Mouse (Mus musculus) right cerebral cortex, postnatal 14 days (tissue): ENCODE measurements around the gene Rack1.
"Not testable (repeated sequence)": the region's sequence is repeated elsewhere in the genome, so short reads cannot be mapped to it uniquely, and the experiment has no call there.

Experiments used
- DNase-seq: peaks from one replicate; pipeline ENCODE4 v3.0.0; 2022

Gene Rack1

DNA sequence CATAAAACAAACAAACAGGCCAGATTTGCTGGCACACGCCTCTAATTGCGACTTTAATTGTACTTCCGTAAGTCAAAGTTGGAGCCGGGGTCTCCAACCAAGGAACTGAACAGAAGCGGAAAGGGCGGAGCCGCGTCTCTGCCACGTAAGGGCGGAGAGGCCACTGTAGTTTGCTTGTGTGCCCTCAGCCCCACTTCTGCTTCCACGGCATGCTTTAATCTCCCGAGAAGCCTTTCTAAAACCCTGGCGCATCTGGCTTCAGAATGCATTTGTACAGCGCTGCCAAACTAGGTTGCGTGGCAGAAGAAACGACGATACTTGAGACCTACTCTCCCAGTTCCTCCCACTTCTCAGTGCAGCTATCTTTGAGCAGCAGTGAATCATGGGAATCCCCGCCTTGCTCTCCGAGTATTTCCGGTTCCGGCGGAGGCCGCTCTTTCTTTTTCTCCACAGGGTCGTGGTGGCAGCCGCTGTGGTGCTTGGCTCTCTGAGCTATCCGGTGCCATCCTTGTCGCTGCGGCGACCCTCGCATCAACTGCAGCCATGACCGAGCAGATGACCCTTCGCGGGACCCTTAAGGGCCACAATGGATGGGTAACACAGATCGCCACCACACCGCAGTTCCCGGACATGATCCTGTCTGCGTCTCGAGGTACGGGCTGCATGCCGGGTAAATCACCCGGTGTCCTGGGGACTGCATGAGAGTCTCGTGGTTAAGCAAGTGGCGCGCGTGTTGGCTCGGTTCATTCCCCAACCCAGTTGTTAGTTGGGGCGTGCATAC lies at the start of gene Rack1:
Rack1 (plus strand) TSS at position 412 of the 781 bp plus-strand sequence.
- peak; percentile 78 for DNase-seq

DNA sequence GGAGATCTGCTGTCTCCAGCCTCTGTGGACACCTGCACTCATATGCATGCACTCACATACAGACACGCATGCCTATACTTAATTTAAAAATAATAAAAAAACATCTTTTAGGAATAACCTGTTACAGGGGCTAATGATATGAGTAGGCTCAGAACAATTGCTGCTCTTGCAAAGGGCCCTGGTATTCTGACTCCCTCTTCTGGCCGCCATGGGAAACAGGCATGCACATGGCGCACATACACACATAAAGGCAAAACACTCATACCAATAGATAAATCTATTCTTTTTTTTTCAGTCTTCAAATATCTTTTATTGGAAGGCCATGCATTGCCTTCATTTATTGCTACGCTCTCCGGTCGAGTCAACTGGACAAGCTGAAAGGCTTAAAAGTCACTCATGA lies 49.7 kb upstream of the Rack1 start:
- DNase-seq: no peak

DNA sequence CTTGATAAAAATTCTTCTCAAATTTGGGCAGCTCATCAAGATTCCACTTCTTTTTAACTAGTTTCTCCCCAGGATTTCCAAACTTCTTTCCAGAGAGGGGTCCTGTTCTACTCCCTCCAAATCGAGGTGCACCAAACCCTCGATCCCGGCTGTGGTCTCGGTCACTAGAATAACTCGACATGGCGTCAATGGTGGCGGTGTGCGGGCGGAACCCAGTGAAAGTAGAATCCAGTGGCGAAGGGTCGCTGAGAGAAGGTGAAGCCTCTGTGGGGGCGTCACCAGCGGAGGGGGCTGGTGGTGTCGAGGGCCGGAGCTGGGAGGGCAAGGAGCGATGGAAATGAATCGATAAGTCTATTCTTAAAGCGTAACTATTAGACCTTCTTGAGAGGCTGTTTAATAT lies 46.6 kb upstream of the Rack1 start:
- not testable (repeated sequence) for DNase-seq

DNA sequence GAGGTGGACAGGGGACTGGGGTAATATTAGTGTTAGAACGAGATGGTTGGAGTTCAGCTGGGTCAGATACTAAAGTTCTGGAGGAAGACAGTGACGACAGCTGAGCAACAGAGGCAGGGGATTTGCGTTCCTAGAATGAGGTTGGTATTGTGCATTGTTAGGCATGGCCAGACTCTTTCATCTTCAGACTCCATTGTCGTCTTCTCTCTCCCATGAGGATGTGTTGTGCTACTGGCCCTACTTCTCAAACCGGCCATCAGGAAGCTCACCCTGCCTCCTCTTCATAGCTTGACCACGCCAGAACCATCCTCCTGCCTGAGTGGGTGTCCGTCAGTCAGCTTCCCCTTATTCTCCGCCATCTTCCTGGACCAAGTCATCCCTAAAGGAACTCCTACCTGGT lies 41.1 kb upstream of the Rack1 start:
- DNase-seq: no peak

DNA sequence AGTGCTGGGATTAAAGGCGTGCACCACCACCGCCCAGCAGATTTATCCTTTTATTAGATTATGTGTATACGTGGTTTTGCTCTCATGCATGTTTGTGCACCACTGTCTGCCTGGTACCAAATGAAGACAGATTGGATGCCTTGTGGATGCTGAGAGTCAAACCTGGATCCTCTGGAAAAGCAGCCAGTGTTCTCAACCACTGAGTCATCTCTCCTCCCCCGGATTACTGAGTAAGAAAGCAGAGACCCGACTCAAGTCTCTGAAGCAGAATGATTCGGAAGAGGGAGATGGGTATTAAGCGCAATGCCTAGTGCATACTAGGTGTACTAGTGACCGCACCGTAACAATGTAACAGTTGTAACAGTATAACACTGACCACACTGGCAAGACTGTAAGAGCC lies 36.0 kb upstream of the Rack1 start:
- no peak for DNase-seq

DNA sequence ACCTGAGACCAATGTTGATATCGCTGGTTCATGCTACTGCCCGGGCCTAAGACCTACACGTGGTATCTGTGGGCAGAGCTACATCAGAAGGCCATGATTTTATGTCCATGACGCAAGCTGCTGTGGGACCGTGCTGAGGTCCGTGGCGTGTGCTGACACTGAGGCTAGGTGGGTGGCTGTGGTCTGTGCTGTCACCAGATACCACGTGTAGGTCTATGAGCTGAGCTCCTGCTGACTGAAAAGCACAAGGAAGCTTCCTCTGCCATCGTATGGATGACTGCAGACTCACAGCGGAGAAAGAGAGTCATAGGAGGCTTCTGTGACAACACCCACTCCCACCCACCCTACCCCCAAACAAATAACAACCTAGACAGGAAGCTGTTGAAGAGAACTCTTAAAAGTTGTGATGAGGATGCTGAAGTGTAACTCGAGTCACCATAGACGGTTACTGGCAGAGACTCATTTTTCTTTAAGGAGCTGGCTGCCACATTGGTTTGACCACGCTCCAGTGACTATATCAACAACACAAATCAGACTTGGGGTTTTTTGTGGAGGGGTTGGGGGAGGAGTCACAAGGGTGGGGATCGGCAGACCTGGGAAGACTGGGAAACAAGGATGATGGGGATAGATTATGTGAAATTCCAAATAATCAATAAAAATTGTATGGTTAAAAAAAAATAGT lies 32.8 kb upstream of the Rack1 start:
- DNase-seq: no peak

DNA sequence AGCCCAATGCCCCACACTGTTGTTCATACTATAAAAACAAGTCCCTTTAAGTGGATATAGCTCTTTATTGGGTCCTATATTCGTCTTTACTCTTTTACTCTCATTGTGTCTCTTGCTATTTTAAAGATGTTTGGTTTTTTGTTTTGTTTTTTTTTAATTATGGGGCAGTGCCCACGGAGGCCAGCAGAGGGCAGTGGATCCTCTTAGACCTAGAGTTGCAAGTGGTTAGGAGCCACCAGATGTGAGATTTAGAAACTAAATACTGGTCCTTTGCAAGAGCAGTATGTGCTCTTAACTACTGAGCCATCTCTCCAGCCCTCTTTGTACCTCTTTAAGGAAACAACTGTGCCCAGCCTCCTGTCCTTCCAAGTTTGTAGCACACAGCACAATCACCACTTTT lies 28.4 kb upstream of the Rack1 start:
- no peak for DNase-seq

DNA sequence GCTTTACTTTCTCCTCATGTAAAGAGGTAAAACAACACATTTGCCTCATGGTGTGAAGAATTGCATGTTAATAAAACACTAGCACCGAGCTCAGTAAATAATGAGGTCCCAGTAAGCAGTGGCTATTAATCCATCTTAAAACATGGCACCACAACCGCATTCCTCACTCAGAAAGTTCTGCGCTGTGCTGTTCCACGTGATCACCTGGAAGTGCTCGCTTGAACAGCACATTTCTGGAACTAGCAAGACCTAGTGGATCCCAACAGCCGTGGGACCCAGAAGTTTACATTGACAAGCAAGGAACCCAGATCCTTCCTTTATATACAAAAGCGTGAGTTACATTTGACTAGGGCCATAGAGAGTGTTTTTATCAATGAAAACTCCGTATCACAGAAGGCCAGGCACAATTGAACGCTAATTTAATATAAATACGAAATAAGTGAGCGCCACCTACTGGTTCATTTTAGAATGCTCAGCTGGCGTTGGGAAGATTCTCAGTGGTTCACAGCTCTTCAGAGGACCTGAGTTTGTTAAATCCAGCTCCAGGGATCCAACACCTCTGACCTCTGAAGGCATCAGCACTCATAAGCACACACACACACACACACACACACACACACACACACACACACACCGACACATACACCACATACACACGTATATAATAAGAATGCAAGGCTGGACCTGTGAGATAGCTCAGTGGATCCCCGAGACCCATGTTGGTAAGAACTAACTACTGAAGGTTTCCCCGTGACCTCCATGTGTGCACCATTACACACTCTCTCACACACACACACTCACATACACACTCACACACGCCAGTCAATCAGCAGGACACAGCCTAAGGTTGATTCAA lies 25.5 kb upstream of the Rack1 start:
- DNase-seq: peak; percentile 58

DNA sequence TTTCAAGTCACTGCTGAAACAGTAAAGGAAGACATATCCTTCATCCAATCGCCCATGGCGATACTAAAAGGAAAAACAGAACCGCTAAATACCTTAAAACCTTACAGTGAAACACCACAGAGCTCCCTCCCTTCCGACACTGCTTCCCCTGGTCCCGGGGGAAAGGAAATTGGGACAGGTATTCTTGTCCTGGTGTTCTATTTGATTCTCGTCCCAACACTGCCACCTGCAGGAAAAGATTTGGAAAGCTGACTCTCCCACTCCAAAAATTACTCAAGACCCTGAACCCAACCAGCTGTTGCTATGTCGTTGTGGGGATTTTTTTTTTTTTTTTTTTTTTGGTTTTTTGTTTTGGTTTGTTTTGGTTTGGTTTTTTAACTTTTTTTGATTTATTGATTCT lies 24.6 kb upstream of the Rack1 start:
- peak; percentile 50 for DNase-seq

DNA sequence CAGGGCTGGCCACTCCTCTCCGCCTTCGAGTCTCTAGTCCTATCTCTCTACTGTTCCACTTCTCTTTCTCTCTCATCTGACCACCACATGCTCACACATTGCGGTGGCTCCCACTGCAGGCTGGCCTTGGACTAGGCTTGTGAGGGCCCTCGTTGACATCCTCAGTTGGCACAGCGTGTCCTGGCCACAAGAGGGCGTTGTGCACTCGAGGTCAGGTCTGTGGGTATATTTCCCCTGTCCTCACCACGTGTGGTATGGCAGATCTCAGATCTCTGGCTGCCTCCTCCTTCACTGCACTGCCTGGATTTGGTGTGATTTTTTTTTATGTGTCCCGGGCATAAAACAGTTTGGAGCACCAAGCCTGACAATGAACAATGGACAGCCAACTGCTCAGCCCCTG lies 23.5 kb upstream of the Rack1 start:
- DNase-seq: no peak

DNA sequence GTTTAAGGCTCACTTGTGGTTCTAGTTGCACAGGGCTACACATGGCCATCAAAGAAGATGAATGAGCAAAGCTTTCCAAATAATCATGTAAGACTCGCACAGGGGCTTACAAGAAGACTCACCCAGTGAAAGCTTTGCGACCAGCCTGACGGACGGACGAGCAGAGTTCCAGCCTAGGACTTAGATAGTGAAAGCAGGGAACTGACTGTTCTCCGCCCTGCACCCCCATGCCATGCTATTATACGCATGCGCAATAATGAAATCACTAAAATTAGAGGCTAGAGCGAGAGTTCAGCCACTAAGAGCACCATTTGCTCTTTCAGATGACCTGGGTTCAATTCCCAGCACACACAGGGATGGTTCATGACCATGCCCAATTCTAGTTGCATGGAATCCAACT lies 22.8 kb upstream of the Rack1 start:
- DNase-seq: no peak

DNA sequence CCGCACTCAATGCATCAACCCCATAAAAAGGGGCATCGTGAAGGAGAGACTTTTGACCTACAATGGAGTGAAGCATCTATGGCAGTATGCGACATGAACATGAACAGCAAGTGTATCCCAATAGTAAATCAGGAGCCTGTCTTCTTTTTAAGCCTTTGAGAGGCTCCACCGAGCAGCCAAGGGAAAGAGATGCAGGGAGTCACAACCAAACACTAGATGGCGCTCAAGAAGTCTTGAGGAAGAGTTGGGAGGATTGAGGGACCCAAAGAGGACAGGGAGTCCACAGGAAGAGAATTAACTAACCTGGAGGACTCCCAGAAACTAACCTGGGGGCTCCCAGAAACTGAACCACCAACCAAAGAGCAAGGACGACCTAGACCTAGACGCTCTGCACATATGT lies 20.7 kb upstream of the Rack1 start:
- no peak for DNase-seq

DNA sequence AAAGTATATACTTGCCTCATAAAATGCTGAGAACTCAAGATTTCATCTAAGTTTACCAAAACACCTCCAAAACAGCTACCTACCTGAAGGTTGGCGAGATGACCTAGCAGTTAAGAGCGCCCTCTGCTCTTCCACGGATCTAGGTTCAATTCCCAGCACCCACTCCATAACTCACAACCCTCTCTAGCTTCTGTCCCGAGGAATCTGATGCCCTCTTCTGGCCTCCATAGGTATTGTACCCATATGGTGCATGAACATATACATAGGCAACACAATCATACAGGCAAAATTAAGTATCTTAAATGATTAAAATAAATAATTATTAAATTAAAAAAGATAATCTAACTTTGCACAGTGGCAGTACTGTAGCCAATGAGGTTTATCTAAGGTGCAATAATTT lies 17.9 kb upstream of the Rack1 start:
- DNase-seq: no peak

DNA sequence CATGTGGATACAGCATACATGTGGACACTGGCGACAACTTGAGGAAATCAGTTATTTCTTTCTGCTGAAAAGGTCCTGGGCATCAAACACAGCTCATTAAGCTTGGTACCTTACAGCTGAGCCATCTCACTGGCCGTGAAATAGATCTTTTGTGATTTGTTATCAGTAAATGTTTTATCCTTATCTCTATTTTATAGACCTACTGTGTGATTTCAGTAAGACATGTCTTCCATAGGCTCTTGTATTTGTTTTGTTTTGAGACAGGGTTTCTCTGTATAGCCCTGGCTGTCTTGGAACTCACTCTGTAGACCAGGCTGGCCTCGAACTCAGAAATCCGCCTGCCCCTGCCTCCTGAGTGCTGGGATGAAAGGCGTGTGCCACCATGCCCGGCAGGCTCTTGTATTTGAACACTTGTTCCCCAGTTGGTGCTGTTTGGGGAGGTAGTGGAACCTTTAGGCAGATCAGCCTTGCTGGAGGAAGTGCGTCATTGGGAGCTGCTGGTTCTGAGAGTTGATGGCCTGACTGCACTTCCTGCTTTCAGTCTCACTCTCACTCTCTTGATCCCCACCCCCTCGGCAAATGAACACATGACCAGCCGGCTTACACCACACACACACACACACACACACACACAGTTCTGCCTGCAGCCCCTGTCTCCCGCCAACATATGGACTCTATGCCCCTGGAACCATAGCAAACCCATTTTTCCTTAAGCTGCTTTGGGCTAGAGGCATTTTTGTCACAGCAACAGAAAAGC lies 12.5 kb upstream of the Rack1 start:
- no peak for DNase-seq

DNA sequence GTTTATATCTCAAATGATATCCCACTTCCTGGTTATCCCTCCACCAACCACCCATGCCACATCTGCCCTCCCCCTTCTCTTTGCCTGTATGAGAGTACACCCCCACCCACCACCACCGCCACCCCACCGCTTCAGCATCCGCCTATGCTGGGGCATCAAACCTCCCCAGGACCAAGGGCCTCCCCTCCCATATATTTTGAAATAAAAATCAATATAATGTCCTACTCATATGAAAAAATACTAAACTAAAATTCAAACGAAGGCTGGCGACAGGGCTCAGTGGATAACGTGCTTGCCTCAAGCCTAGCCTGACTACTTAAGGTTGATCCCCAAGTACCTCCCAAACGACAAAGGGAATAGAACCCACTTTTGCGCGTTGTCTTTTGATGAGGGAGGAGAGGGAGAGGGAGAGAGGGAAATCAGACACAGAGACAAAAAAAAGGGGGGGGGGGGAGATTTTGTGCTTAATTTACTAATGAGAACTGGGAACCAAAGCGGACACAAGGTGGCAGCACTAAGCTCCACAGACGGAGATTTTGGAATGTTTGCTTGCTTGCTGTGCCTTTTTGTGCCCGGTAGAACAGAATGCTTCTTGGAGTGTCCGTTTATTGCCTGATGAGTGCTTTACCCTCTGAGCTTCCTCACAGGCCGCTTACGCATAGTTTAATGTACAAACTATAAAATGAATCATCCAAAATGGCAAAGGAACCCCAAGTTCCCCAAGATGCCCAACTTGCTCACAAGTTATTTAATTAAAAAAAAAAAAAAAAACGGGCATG lies 11.6 kb upstream of the Rack1 start:
- DNase-seq: peak; percentile 80

DNA sequence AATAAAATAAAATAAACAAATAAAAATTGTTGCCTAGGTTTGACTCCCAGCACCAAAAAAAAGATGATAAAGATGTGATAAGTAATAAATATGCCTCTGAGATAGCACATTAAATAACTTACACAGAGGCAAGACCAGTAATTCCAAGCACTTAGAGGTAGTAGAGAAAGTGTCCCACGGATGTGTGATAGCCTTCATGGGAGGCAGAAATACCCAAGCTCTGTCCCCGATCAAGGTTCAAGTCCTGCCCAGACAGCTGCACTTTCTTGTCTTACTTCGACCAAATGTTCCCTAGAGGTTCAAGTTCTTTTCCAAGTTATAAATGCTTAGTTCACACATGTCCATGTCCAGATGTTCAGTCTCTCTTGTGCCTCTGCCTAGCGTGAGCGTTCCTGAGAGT lies 10.9 kb upstream of the Rack1 start:
- DNase-seq: no peak

DNA sequence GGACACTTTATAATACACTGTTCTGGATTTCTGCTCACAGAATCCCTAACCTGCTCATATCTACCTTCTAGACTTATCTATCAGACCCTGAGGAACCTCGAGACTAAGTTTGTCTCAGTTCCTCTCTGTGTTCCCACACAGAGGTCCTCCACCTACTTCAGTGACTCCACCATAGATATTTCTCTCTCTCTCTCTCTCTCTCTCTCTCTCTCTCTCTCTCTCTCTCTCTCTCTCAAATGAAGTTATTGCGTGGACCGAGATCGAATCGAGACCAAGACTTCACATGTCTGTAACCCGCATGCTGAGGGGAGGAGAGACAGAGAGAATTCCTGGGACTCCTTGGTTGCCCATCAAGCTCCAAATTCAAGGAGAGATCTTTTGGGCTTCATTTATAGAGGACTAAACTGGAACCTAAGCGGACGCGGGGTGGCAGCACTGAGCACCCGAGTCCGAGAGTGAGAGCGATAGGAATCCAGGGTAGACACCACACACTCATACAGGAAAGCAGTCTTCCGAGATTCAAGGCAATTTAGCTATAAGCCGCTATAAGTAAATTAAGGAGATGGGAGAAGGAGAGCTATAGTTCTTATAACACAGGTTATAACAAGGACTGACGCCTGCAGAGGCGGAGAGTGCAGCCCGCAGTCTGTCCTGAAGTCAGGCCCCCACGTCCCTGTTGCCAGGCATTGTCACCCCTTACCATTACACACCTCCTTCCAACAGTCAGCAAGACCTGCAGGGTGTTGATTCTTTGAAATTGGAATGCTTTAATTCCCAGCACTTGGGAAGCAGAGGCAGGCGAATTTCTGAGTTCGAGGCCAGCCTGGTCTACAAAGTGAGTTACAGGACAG lies 9.9 kb upstream of the Rack1 start:
- peak; percentile 89 for DNase-seq

DNA sequence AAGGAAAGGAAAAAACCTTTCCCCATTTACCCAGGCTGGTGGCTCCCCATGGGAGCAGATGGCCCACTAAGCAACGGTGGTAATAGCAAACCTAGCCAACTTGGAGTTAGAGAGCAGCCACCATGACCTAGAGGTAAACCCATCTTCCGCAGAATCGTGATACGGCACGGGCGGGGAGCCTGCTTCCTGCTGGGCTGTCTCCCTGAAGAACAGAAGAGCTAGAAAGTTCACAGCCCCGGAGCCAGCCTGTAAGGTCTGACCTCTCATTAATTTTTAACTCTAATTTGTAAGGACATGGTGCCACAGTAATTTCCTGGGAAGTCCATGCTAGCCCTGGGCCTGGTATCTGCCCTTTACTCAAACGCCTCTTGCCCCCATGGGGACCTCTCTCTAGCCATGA lies 9.2 kb upstream of the Rack1 start:
- no peak for DNase-seq

DNA sequence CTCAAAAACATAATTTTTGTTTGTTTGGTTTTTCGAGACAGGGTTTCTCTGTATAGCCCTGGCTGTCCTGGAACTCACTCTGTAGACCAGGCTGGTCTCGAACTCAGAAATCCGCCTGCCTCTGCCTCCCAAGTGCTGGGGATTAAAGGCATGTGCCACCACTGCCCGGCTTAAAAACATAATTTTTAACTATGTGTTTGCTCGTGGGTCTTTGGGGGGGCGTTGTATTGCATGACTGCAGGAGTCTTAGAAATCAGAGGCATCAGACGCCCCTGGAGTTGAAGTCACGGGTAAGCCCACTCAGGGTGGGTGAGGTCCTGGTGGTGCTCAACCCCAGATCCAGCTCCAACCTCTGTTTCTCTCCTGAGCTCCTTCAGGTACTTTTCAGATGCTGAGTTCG lies 8.2 kb upstream of the Rack1 start:
- not testable (repeated sequence) for DNase-seq

DNA sequence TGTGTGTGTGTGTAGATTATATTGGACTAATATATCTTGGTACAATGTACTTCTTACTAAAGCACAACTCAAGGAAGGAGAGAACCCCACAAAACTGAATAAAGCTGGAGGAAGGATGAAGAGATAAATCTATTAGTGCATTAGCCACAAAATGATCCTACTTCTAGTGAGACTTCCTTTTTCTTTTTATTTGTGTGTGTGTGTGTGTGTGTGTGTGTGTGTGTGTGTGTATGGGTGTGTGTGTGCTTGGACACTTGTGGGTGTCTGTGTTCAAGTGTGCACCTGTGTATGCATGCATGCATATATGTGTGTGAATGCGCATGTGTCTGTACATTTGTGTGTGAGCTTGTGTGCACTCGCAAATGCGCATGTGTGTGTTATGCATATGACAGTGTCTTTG lies 6.9 kb upstream of the Rack1 start:
- DNase-seq: no peak

DNA sequence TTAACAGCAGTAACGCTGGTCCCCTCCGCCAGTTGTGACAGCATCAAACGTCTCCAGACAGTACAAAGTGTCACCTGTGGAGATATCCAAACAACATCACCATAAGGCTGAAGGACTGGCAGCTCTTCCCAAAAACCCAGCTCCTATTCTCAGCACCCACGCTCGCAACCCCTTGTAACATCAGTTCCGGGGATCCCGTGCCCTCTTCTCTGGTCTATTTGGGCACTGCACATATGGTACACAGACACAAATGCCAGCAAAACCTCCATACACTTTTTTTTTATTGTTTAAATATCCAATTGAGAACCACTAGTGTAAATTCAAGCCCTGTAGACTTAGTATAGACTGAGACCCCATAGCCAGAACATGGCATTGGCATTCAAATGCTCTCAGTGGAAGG lies 4.9 kb upstream of the Rack1 start:
- no peak for DNase-seq
